Comparison of ENCODE assay signal across 27 mouse cellular contexts in genomic region chr4:67547957-67548356, GRCm38 (mm10).
DNase-seq lines count a peak whose midpoint lies in the region; ATAC-seq lines count a peak whose summit lies in the region.
"Had no signal": no experiment of that assay in that cellular context is flagged by ENCODE, and none has a peak within 500 bp of the region (broad histone marks: within the 10 kb centered on the region; RNA-seq: fewer than 3 reads in every experiment).

No protein-coding gene starts in this region.

- no peaks in the 10 kb centered on the region for H3K36me3 ChIP-seq in limb, embryonic 10.5 days
- H3K36me3 ChIP-seq in forebrain, embryonic 14.5 days (ENCODE audit: control insufficient read depth, insufficient read depth, low read length), result no peaks in the 10 kb centered on the region
- H3K36me3 ChIP-seq: forebrain, embryonic 15.5 days; hindbrain, embryonic 13.5 days had no signal

- no peak overlapping the region for H3K9ac ChIP-seq in forebrain, embryonic 14.5 days (ENCODE audit: low read length)
- H3K9ac ChIP-seq: forebrain, embryonic 15.5 days; hindbrain, embryonic 13.5 days; liver, embryonic 14.5 days had no signal

- H3K4me3 ChIP-seq in limb, embryonic 10.5 days, result no peak overlapping the region
- no peak overlapping the region for H3K4me3 ChIP-seq in forebrain, embryonic 14.5 days (ENCODE audit: low read depth, low read length)
- H3K4me3 ChIP-seq: forebrain, embryonic 15.5 days; hindbrain, embryonic 13.5 days had no signal

- DNase-seq in layer of hippocampus, adult 11-12 months (ENCODE audit: low spot score), result peak; percentile 8
- DNase-seq in layer of hippocampus, adult 9-10 months (ENCODE audit: low spot score), result no peak
- DNase-seq in cerebellum, adult 11 months, result peak; percentile 77
- peak; percentile 88 for DNase-seq in cerebellum, adult 9-10 months
- peak; percentile 77 to 81 for DNase-seq in cerebellum, postnatal 36 days
- DNase-seq in limb, embryonic 10.5 days (ENCODE audit: low spot score), result no peak
- no peak for DNase-seq in forebrain, embryonic 14.5 days (ENCODE audit: low spot score)
- DNase-seq: adrenal gland, postnatal 10 days; gastrocnemius, postnatal 36 days; heart, adult 18-20 months; heart, postnatal 36 days; kidney, adult 9 months; kidney, postnatal 10 days; liver; lung, adult 2 months; lung, postnatal 10 days; midbrain, embryonic 14.5 days; retina, postnatal 1 day; spleen, adult 18-20 months; thymus, postnatal 14 days had no signal

- no peak overlapping the region for H3K4me2 ChIP-seq in forebrain, embryonic 14.5 days (ENCODE audit: low read length)
- H3K4me2 ChIP-seq: forebrain, embryonic 15.5 days; heart, embryonic 11.5 days; hindbrain, embryonic 13.5 days had no signal

- H3K27ac ChIP-seq in limb, embryonic 10.5 days, result no peak overlapping the region
- no peak overlapping the region for H3K27ac ChIP-seq in forebrain, embryonic 14.5 days (ENCODE audit: low read depth, low read length)
- H3K27ac ChIP-seq: forebrain, embryonic 15.5 days; hindbrain, embryonic 13.5 days; liver, embryonic 14.5 days; macrophage had no signal

- no peak for ATAC-seq in forebrain, embryonic 14.5 days
- ATAC-seq: forebrain, embryonic 15.5 days; intestine, postnatal 0 days had no signal

- H3K9me3 ChIP-seq in limb, embryonic 10.5 days (replicated peaks), result no peaks in the 10 kb centered on the region
- H3K9me3 ChIP-seq in forebrain, embryonic 14.5 days (replicated peaks; ENCODE audit: control insufficient read depth, low read length), result no peaks in the 10 kb centered on the region
- H3K9me3 ChIP-seq: forebrain, embryonic 15.5 days; hindbrain, embryonic 13.5 days had no signal

- peaks cover 8% of the 10 kb centered on the region for H3K4me1 ChIP-seq in limb, embryonic 10.5 days
- no peaks in the 10 kb centered on the region for H3K4me1 ChIP-seq in forebrain, embryonic 14.5 days (ENCODE audit: control insufficient read depth, insufficient read depth, low read length)
- H3K4me1 ChIP-seq: forebrain, embryonic 15.5 days; hindbrain, embryonic 13.5 days had no signal

- no peaks in the 10 kb centered on the region for H3K27me3 ChIP-seq in limb, embryonic 10.5 days (ENCODE audit: low read depth, poor library complexity, severe bottlenecking)
- H3K27me3 ChIP-seq in forebrain, embryonic 14.5 days (replicated peaks; ENCODE audit: control insufficient read depth, insufficient read depth, low read length), result no peaks in the 10 kb centered on the region
- H3K27me3 ChIP-seq: CH12.LX; forebrain, embryonic 15.5 days; hindbrain, embryonic 13.5 days had no signal

- 96% methylated on average over 1 of the region's 1 CpGs for WGBS in limb, embryonic 10.5 days
- WGBS in forebrain, embryonic 14.5 days, result 95% methylated on average over 1 of the region's 1 CpGs

Comparison
In these comparisons a context has a peak if more than half of its experiments do, and no peak if none do; other contexts are left out.
1. DNase-seq: peak in layer of hippocampus, adult 11-12 months (single experiment), cerebellum, adult 11 months (single experiment), cerebellum, adult 9-10 months (single experiment) and cerebellum, postnatal 36 days (2 of 2); none in layer of hippocampus, adult 9-10 months (single experiment), limb, embryonic 10.5 days (single experiment) and forebrain, embryonic 14.5 days (single experiment).